In the genomic region with DNA sequence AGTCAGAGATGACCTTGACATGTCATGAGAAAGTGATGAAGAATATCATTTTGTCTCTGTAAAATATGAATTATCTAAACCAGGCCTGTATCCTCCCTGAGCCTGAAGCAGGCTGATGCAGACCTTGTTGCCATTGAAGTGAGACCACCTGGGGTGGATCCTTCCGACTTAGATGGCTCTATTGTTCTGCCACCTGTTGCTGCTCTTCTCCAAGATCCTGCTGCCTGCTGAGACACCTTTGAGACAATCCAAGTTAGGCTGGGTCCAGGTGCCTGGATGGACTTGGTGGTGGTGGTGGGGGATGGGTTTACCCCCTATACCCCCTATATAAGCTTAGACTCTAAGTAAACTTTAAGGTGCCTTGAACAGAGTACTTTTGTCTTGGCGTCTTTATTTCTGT, we compare ENCODE assay signal across 22 mouse cellular contexts.
"Had no signal": no experiment of that assay in that cellular context is flagged by ENCODE, and none has a peak within 500 bp of the region (broad histone marks: within the 10 kb centered on the region; RNA-seq: fewer than 3 reads in every experiment).

No protein-coding gene starts in this region.

- H3K4me1 ChIP-seq: liver, embryonic 15.5 days; lung, embryonic 15.5 days; megakaryocyte, embryonic 14.5 days; midbrain, embryonic 12.5 days; midbrain, embryonic 15.5 days; neural tube, embryonic 12.5 days; stomach, embryonic 15.5 days had no signal

- H3K9me3 ChIP-seq: liver, embryonic 15.5 days; lung, embryonic 15.5 days; megakaryocyte, embryonic 14.5 days; midbrain, embryonic 12.5 days; midbrain, embryonic 15.5 days; neural tube, embryonic 12.5 days; stomach, embryonic 15.5 days had no signal

- H3K9ac ChIP-seq: liver, embryonic 15.5 days; liver, postnatal 0 days; lung, embryonic 15.5 days; midbrain, embryonic 12.5 days; midbrain, embryonic 15.5 days; neural tube, embryonic 12.5 days; stomach, embryonic 15.5 days had no signal

- H3K4me3 ChIP-seq: liver, embryonic 15.5 days; lung, embryonic 15.5 days; megakaryocyte, embryonic 14.5 days; midbrain, embryonic 12.5 days; midbrain, embryonic 15.5 days; neural tube, embryonic 12.5 days; stomach, embryonic 15.5 days had no signal

- H3K27me3 ChIP-seq: liver, embryonic 15.5 days; lung, embryonic 15.5 days; megakaryocyte, embryonic 14.5 days; midbrain, embryonic 12.5 days; midbrain, embryonic 15.5 days; neural tube, embryonic 12.5 days; stomach, embryonic 15.5 days had no signal

- ATAC-seq: liver, postnatal 0 days; lung, postnatal 0 days; midbrain, embryonic 15.5 days had no signal

- DNase-seq: liver, postnatal 0 days; lung, adult 2 months; lung, postnatal 14 days; lung, postnatal 36 days; retina, postnatal 1 day; right cerebral cortex, adult 18-20 months; right cerebral cortex, postnatal 25 days; right cerebral cortex, postnatal 4 days; spleen, adult 18-20 months; thymus, adult 2 months; thymus, postnatal 25 days; thymus, postnatal 4 days had no signal

- H3K27ac ChIP-seq: liver, embryonic 15.5 days; lung, embryonic 15.5 days; macrophage; midbrain, embryonic 12.5 days; midbrain, embryonic 15.5 days; neural tube, embryonic 12.5 days; stomach, embryonic 15.5 days; stomach, postnatal 0 days had no signal

- H3K36me3 ChIP-seq: liver, embryonic 15.5 days; lung, embryonic 15.5 days; midbrain, embryonic 12.5 days; midbrain, embryonic 15.5 days; neural tube, embryonic 12.5 days; stomach, embryonic 15.5 days had no signal
